7 mouse cellular contexts compared by ENCODE assay signal in genomic region chr9:121415626-121416241, GRCm38 (mm10).
A peak's percentile ranks its signal among the peaks of the same experiment; 100 is the strongest.
DNase-seq lines count a peak whose midpoint lies in the region; ATAC-seq and TF ChIP-seq lines count a peak whose summit lies in the region.

No protein-coding gene starts in this region.

- intact Hi-C loops in gastrocnemius, adult 2 months (cut with DNase I), result no loop called here

- H3K9ac ChIP-seq in kidney, embryonic 15.5 days, result no peak overlapping the region
- no peak overlapping the region for H3K9ac ChIP-seq in stomach, embryonic 14.5 days (replicated peaks; ENCODE audit: low read depth, low read length)
- H3K9ac ChIP-seq in forebrain, embryonic 16.5 days (replicated peaks; ENCODE audit: low read depth, low read length), result no peak overlapping the region

- H3K36me3 ChIP-seq in kidney, embryonic 15.5 days, result no peaks in the 10 kb centered on the region
- H3K36me3 ChIP-seq in stomach, embryonic 14.5 days (ENCODE audit: control insufficient read depth, insufficient read depth, low read length), result no peaks in the 10 kb centered on the region; the same call in 1 of the 2 replicates
- H3K36me3 ChIP-seq in forebrain, embryonic 16.5 days (ENCODE audit: control insufficient read depth, insufficient read depth), result peaks cover 7% of the 10 kb centered on the region; the same call in 1 of the 2 replicates

- H3K4me3 ChIP-seq in gastrocnemius, adult 2 months, result no peak overlapping the region
- H3K4me3 ChIP-seq in kidney, embryonic 15.5 days (replicated peaks), result no peak overlapping the region
- H3K4me3 ChIP-seq in stomach, embryonic 14.5 days (ENCODE audit: low read depth, low read length), result no peak overlapping the region
- no peak overlapping the region for H3K4me3 ChIP-seq in forebrain, embryonic 16.5 days (replicated peaks; ENCODE audit: low read length)

- H3K27ac ChIP-seq in gastrocnemius, adult 2 months, result no peak overlapping the region
- no peak overlapping the region for H3K27ac ChIP-seq in kidney, embryonic 15.5 days
- peak overlapping the region; percentile 44 for H3K27ac ChIP-seq in stomach, embryonic 14.5 days (ENCODE audit: low read length)
- H3K27ac ChIP-seq in forebrain, embryonic 16.5 days (ENCODE audit: low read length), result no peak overlapping the region

- peaks cover 16% of the 10 kb centered on the region; the same call in 1 of the 2 replicates for H3K4me1 ChIP-seq in kidney, embryonic 15.5 days
- H3K4me1 ChIP-seq in stomach, embryonic 14.5 days (ENCODE audit: control insufficient read depth, insufficient read depth, low read length), result no peaks in the 10 kb centered on the region
- peaks cover 4% of the 10 kb centered on the region; the same call in 1 of the 2 replicates for H3K4me1 ChIP-seq in forebrain, embryonic 16.5 days (replicated peaks; ENCODE audit: control insufficient read depth, insufficient read depth, low read length)

- no peak overlapping the region for H3K4me2 ChIP-seq in kidney, embryonic 15.5 days
- H3K4me2 ChIP-seq in stomach, embryonic 14.5 days (replicated peaks; ENCODE audit: low read depth, low read length), result peak overlapping the region; percentile 28
- no peak overlapping the region for H3K4me2 ChIP-seq in forebrain, embryonic 16.5 days (ENCODE audit: low read length)

- no peaks in the 10 kb centered on the region for H3K9me3 ChIP-seq in kidney, embryonic 15.5 days (replicated peaks)
- H3K9me3 ChIP-seq in stomach, embryonic 14.5 days (ENCODE audit: control insufficient read depth, low read depth, low read length), result no peaks in the 10 kb centered on the region
- no peaks in the 10 kb centered on the region for H3K9me3 ChIP-seq in forebrain, embryonic 16.5 days (ENCODE audit: control insufficient read depth, low read length)

- WGBS in kidney, embryonic 15.5 days, result 65% methylated on average over 19 of the region's 19 CpGs
- WGBS in stomach, embryonic 14.5 days, result 63% methylated on average over 18 of the region's 19 CpGs
- 77% methylated on average over 19 of the region's 19 CpGs for WGBS in forebrain, embryonic 16.5 days

- peak; percentile 69; the same call in 1 of the 2 replicates for ATAC-seq in kidney, embryonic 15.5 days (replicated peaks; ENCODE audit: low FRiP score)
- peak; percentile 97 for ATAC-seq in stomach, embryonic 14.5 days (ENCODE audit: insufficient number of reproducible peaks, insufficient read depth, low FRiP score, low read depth)
- ATAC-seq in forebrain, embryonic 16.5 days, result no peak

- no peaks in the 10 kb centered on the region for H3K27me3 ChIP-seq in kidney, embryonic 15.5 days
- H3K27me3 ChIP-seq in stomach, embryonic 14.5 days (ENCODE audit: control insufficient read depth, insufficient read depth, low read length), result no peaks in the 10 kb centered on the region
- H3K27me3 ChIP-seq in forebrain, embryonic 16.5 days (replicated peaks; ENCODE audit: control insufficient read depth, insufficient read depth, low read length), result no peaks in the 10 kb centered on the region

- DNase-seq in urinary bladder, adult 18-20 months (ENCODE audit: low spot score in 2 of 2), result peak; percentile 50 to 57
- no peak for DNase-seq in urinary bladder, postnatal 10 days (ENCODE audit: low spot score)
- DNase-seq in gastrocnemius, adult 2 months, result peak; percentile 58
- DNase-seq in spleen, postnatal 36 days (ENCODE audit: low spot score in 2 of 2), result no peak

- no peak for TF ChIP-seq CTCF in gastrocnemius, adult 2 months (IDR thresholded peaks at IDR 0.05)

Comparison
In these comparisons a context has a peak if more than half of its experiments do, and no peak if none do; other contexts are left out.
1. DNase-seq: peak in urinary bladder, adult 18-20 months (2 of 2) and gastrocnemius, adult 2 months (single experiment); none in urinary bladder, postnatal 10 days (single experiment) and spleen, postnatal 36 days (0 of 2).